Mouse (Mus musculus): ENCODE measurements at regions not wholly inside any gene's neighbourhood (a gene's known extent, or its start where the extent isn't known, plus 50 kb on each side); places are given as distances from the start of the nearest gene placed in this dataset.

- no peak for DNase-seq (ENCODE audit: extremely low spot score in 1 of 2, low spot score in 1 of 2)
These were observed 54.6 kb downstream of the Gm11733 start for GRCm38 (mm10) chr11:117538732-117539131.

GRCm38 (mm10) chr11:117540609-117541008, 56.4 kb downstream of the Gm11733 start:
- no peak for DNase-seq (ENCODE audit: extremely low spot score in 1 of 2, low spot score in 1 of 2)

- no peak for DNase-seq (ENCODE audit: extremely low spot score in 1 of 2, low spot score in 1 of 2)
These were observed 57.2 kb downstream of the Gm11733 start for GRCm38 (mm10) chr11:117541205-117541884.

- no peak for DNase-seq (ENCODE audit: extremely low spot score in 1 of 2, low spot score in 1 of 2)
These were observed 59.0 kb downstream of the Gm11733 start for GRCm38 (mm10) chr11:117543191-117543590.

GRCm38 (mm10) chr11:117544507-117544906, 60.3 kb downstream of the Gm11733 start:
- DNase-seq (ENCODE audit: extremely low spot score in 1 of 2, low spot score in 1 of 2), result no peak

- no peak for DNase-seq (ENCODE audit: extremely low spot score in 1 of 2, low spot score in 1 of 2)
These were observed 60.8 kb downstream of the Gm11733 start for GRCm38 (mm10) chr11:117544926-117545325.

- no peak for DNase-seq (ENCODE audit: extremely low spot score in 1 of 2, low spot score in 1 of 2)
These were observed 67.8 kb downstream of the Gm11733 start for GRCm38 (mm10) chr11:117551926-117552325.

GRCm38 (mm10) chr11:117552430-117552969, 68.3 kb downstream of the Gm11733 start:
- DNase-seq (ENCODE audit: extremely low spot score in 1 of 2, low spot score in 1 of 2), result no peak

GRCm38 (mm10) chr11:117554111-117554510, 69.9 kb downstream of the Gm11733 start:
- DNase-seq (ENCODE audit: extremely low spot score in 1 of 2, low spot score in 1 of 2), result no peak

GRCm38 (mm10) chr11:117557474-117558381, 73.6 kb downstream of the Gm11733 start:
- DNase-seq (ENCODE audit: extremely low spot score in 1 of 2, low spot score in 1 of 2), result no peak

GRCm38 (mm10) chr11:117559839-117560238, 75.7 kb downstream of the Gm11733 start:
- no peak for DNase-seq (ENCODE audit: extremely low spot score in 1 of 2, low spot score in 1 of 2)

- no peak for DNase-seq (ENCODE audit: extremely low spot score in 1 of 2, low spot score in 1 of 2)
These were observed 83.9 kb downstream of the Gm11733 start for GRCm38 (mm10) chr11:117567961-117568605.

GRCm38 (mm10) chr11:117568606-117568991, 84.4 kb downstream of the Gm11733 start:
- no peak for DNase-seq (ENCODE audit: extremely low spot score in 1 of 2, low spot score in 1 of 2)

- DNase-seq (ENCODE audit: extremely low spot score in 1 of 2, low spot score in 1 of 2), result no peak
These were observed 84.5 kb upstream of the Tnrc6c start for GRCm38 (mm10) chr11:117569566-117570101.

- no peak for DNase-seq (ENCODE audit: extremely low spot score in 1 of 2, low spot score in 1 of 2)
These were observed 82.2 kb upstream of the Tnrc6c start for GRCm38 (mm10) chr11:117571858-117572257.

- peak in 1 of 2 experiments; percentile 15 for DNase-seq (ENCODE audit: extremely low spot score in 1 of 2, low spot score in 1 of 2)
These were observed 79.4 kb upstream of the Tnrc6c start for GRCm38 (mm10) chr11:117574721-117575120.

GRCm38 (mm10) chr11:117579121-117579520, 75.0 kb upstream of the Tnrc6c start:
- no peak for DNase-seq (ENCODE audit: extremely low spot score in 1 of 2, low spot score in 1 of 2)

GRCm38 (mm10) chr11:117579720-117580119, 74.4 kb upstream of the Tnrc6c start:
- no peak for DNase-seq (ENCODE audit: extremely low spot score in 1 of 2, low spot score in 1 of 2)

- no peak for DNase-seq (ENCODE audit: extremely low spot score in 1 of 2, low spot score in 1 of 2)
These were observed 70.6 kb upstream of the Tnrc6c start for GRCm38 (mm10) chr11:117583478-117583877.

GRCm38 (mm10) chr11:117585556-117585955, 68.5 kb upstream of the Tnrc6c start:
- DNase-seq (ENCODE audit: extremely low spot score in 1 of 2, low spot score in 1 of 2), result no peak

GRCm38 (mm10) chr11:117586063-117586462, 68.0 kb upstream of the Tnrc6c start:
- no peak for DNase-seq (ENCODE audit: extremely low spot score in 1 of 2, low spot score in 1 of 2)

All from layer of hippocampus, postnatal 25 days (tissue).